Mouse (Mus musculus) embryonic facial prominence, embryonic 11.5 days (tissue): ENCODE results near the gene Sell. TPM values are rescaled to one million over a fixed set of nuclear protein-coding genes. Genes with fewer than 3 reads are reported as not detected.
"Not testable (repeated sequence)": the region's sequence is repeated elsewhere in the genome, so short reads cannot be mapped to it uniquely, and the experiment has no call there.

Experiments
- ATAC-seq: fragments of 200-750 bp; cut with Nextera tagmentation; replicated peaks from 2 replicates; pipeline ENCODE4 v1.8.0; 2017; ENCODE audit warnings: low read depth; ENCODE audit not compliant: insufficient number of reproducible peaks, low FRiP score, low TSS enrichment
- DNase-seq: peaks from one replicate; pipeline ENCODE4 v3.0.0-alpha.2; 2015; ENCODE audit warnings: low spot score
- H3K27ac ChIP-seq: fragments of 300-500 bp; sonication (generic); replicated peaks from 2 replicates; pipeline ENCODE4 v1.5.1; 2014; ENCODE audit warnings: mild to moderate bottlenecking, low read depth, low read length, control low read depth
- H3K27me3 ChIP-seq: fragments of 300-500 bp; sonication (generic); 2 replicates; pipeline ENCODE4 v1.6.1; 2014; ENCODE audit warnings: mild to moderate bottlenecking, low read length, moderate library complexity, mixed read lengths; ENCODE audit not compliant: control insufficient read depth, insufficient read depth
- H3K36me3 ChIP-seq: fragments of 300-500 bp; sonication (generic); replicated peaks from 2 replicates; pipeline ENCODE4 v1.6.1; 2014; ENCODE audit warnings: low read depth, mild to moderate bottlenecking, low read length, moderate library complexity, mixed read lengths; ENCODE audit not compliant: control insufficient read depth, insufficient read depth
- H3K4me1 ChIP-seq: fragments of 300-500 bp; sonication (generic); 2 replicates; pipeline ENCODE4 v1.6.1; 2014; ENCODE audit warnings: low read length, mixed read lengths; ENCODE audit not compliant: control insufficient read depth, insufficient read depth
- H3K4me2 ChIP-seq: fragments of 300-500 bp; sonication (generic); 2 replicates; pipeline ENCODE4 v1.6.1; 2014; ENCODE audit warnings: low read depth, mild to moderate bottlenecking, control low read depth, low read length, moderate library complexity
- H3K4me3 ChIP-seq: fragments of 300-500 bp; sonication (generic); 2 replicates; pipeline ENCODE4 v1.5.1; 2014; ENCODE audit warnings: low read depth, low read length, control low read depth
- H3K9ac ChIP-seq: fragments of 300-500 bp; sonication (generic); replicated peaks from 2 replicates; pipeline ENCODE4 v1.6.1; 2014; ENCODE audit warnings: mild to moderate bottlenecking, control low read depth, low read length
- H3K9me3 ChIP-seq: fragments of 300-500 bp; sonication (generic); replicated peaks from 2 replicates; pipeline ENCODE4 v1.6.1; 2016; ENCODE audit warnings: mild to moderate bottlenecking, low read length, inconsistent platforms, mixed read lengths; ENCODE audit not compliant: control insufficient read depth
- WGBS: fragments of 180-500 bp; shearing (Covaris S2); extraction: QIAGEN DNeasy Blood & Tissue Kit; methylation state at CpG from one replicate; pipeline ENCODE4 v1.1.7; 2014; 5-methylcytosine and 5-hydroxymethylcytosine counted together
- polyA plus RNA-seq: library from polyadenylated mRNA; unstranded; fragments of >200 nt; fragmentation: Nextera tagmentation; extraction: Ambion mirVana; gene quantifications from 2 replicates; pipeline ENCODE4 v1.2.1, GENCODE M21; 2014

Sell gene
- polyA plus RNA-seq: 0.13 TPM in 1 of 2 replicates, not detected in the other

DNA sequence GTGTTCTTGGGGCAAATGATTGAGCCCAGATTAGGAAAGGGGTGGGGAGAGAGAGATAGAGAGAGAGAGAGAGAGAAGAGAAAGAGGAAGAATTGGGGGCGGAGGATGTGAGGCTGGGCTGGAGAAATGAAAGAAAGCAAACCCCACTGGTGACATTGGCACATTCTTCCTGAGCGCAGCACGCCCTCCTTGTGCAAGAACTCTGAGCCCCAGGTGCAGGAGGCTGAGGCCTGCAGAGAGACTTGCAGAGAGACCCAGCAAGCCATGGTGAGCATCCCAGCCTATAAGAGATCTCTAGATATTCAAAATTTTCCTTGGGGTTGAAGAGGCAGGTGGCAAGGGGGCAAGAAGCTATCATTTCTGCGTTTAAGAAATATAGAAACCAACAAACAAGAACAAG lies at the start of gene Sell:
TSS of gene Sell (plus strand) at position 58 of the 400 bp plus-strand sequence.
- Histone ChIP-seq H3K4me2 (no peak within 1 kb of the TSS), H3K4me3 (no peak within 1 kb of the TSS), H3K4me1 (no peaks in the 10 kb centered on the region), H3K27ac (no peak within 1 kb of the TSS), H3K9me3 (no peaks in the 10 kb centered on the region), H3K9ac (no peak within 1 kb of the TSS), H3K27me3 (no peaks in the 10 kb centered on the region), H3K36me3 (no peaks in the 10 kb centered on the region)
- no peak for DNase-seq
- ATAC-seq: no peak
- WGBS: 83% methylated on average over 4 of the region's 4 CpGs

DNA sequence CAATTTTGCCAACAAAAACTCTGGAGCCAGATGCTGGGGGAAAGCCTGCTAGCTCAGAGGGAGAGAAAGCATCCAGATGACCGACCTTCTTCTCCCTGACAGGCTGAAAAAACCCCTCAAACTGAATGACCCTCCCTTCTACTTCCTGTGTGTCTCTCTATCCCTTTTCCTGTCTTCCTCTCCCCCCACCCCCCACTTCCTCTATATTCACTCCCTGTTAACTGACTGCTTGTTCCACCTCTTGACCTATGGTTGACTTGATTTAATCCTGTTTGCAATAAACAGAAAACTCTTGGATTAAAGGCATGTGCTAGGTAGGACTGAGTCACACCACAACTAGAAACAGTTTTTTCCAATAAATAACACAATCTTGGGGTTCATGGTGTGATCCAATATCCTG lies 47.2 kb upstream of the Sell start:
- ATAC-seq (no peak), DNase-seq (no peak)
- Histone ChIP-seq H3K9me3 (no peaks in the 10 kb centered on the region), H3K4me3 (no peak overlapping the region), H3K36me3 (no peaks in the 10 kb centered on the region), H3K9ac (no peak overlapping the region), H3K27ac (no peak overlapping the region), H3K4me1 (no peaks in the 10 kb centered on the region), H3K4me2 (no peak overlapping the region), H3K27me3 (no peaks in the 10 kb centered on the region)
- 33% methylated on average over 1 of the region's 1 CpGs for WGBS

DNA sequence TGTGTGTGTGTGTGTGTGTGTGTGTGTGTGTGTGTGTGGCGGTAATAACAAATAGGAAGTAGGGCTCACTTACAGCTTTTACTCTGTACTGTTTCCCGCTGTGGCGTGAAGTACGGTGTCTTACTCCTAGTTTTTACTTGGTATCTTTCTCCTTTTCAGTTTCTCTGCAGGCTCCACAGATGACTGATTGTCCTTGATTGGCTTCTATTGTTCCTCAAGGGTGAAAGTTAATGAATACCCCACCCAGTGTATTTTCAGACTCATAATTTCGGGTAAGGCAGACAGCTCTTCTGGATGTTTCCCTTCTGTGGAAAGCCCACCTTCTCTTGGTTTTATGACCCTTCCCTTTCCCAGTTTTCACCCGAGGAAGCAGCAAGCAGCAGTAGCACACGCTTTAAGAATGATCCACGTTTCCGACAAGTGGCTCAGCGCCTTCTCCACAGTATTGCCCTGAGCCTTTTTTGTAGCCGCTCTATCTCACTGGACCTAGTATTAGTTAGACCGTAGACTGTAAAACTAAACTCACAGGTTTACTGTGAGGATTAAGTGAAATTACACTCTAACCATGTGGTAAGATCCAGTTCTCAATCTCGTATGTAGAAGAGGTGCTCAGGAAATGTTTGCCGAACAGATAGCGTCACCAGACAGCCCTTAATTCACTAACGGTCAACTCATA lies 43.4 kb upstream of the Sell start:
- Histone ChIP-seq H3K27me3 (no peaks in the 10 kb centered on the region), H3K4me1 (no peaks in the 10 kb centered on the region), H3K4me2 (no peak overlapping the region), H3K9me3 (no peaks in the 10 kb centered on the region), H3K36me3 (no peaks in the 10 kb centered on the region), H3K9ac (no peak overlapping the region), H3K27ac (no peak overlapping the region), H3K4me3 (no peak overlapping the region)
- ATAC-seq (no peak), DNase-seq (no peak)
- 89% methylated on average over 16 of the region's 16 CpGs for WGBS

DNA sequence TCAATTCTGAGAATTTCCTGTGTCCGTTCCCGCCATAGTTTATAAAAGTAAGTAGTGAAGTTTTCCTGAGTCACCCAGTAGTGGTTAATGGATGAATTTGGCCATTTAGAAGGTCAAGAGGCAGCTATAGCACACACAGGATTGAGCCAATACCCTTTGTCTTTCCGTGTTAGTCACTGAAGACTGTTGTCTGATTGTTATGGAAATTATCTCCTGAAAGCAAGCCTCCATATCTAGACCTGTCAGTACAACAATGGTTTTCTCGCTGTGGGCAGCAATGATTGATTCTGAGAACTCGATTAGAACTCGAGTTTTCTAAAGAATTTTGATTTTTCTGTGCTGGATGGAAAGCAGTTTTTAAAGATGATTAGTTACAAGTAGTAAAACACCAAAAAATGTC lies 42.0 kb upstream of the Sell start:
- no peaks in the 10 kb centered on the region for H3K36me3 ChIP-seq
- no peak overlapping the region for H3K4me2 ChIP-seq
- no peak for ATAC-seq
- no peaks in the 10 kb centered on the region for H3K4me1 ChIP-seq
- H3K4me3 ChIP-seq: no peak overlapping the region
- H3K27me3 ChIP-seq: no peaks in the 10 kb centered on the region
- 73% methylated on average over 6 of the region's 6 CpGs for WGBS
- DNase-seq: no peak
- no peaks in the 10 kb centered on the region for H3K9me3 ChIP-seq
- H3K27ac ChIP-seq: no peak overlapping the region
- H3K9ac ChIP-seq: no peak overlapping the region

DNA sequence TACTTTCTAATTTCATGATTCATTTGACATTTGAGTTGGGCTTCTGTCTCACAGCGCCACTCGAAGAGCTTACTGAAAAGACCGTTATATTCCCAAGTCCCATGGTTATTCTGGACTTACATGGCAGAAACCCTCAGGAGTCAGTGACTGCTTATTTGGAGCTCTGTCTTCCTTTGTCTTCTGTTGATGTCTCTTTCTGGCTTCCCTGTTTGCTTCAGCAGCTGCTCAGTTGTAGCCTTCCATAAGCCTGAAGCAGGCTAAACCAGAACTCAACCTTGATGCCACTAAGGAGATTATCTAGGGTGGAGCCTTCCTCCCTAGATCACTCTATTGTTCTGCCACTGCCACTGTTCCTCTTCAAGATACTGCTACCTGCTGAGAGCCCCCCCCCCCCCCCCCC lies 41.0 kb upstream of the Sell start:
- DNase-seq, H3K36me3 ChIP-seq, H3K9ac ChIP-seq, H3K9me3 ChIP-seq, H3K4me3 ChIP-seq, H3K4me2 ChIP-seq, H3K27ac ChIP-seq, H3K4me1 ChIP-seq, ATAC-seq, H3K27me3 ChIP-seq: not testable (repeated sequence)
- 86% methylated on average over 3 of the region's 3 CpGs for WGBS

DNA sequence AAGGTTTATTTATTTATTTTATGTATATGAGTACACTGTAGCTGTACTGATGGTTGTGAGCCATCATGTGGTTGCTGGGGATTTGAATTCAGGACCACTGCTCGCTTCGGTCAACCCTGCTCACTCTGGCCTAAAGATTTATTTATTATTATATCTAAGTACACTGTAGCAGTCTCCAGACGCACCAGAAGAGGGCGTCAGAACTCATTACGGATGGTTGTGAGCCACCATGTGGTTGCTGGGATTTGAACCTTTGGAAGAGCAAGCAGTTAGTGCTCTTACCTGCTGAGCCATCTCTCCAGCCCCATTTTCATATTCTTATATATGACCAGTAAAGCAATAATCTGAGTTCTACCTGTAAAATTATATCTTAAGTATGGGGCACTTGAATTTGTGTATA lies 39.7 kb upstream of the Sell start:
- not testable (repeated sequence) for H3K4me3 ChIP-seq, H3K9ac ChIP-seq, DNase-seq, H3K9me3 ChIP-seq, H3K4me2 ChIP-seq, H3K27me3 ChIP-seq, H3K4me1 ChIP-seq, H3K27ac ChIP-seq, H3K36me3 ChIP-seq, ATAC-seq
- 79% methylated on average over 5 of the region's 5 CpGs for WGBS

DNA sequence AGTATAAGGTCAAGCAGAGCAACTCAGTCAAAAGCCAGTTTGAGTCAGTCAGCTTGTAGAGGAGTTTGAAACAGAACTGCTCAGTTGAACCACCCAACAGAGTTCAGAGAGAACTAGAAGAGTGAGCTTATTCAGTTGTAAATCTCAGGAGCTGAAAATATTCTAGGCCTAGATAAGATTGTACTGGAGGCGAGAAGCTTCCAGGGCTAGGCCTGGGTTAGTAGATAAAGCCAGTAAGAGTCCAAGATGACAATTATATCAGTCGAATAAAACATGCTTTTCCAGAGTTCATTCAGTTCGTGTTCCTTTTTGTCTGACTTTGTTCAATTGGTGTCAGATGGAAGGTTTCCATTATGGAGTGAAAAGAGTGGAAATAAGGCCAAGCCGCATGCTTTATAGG lies 36.1 kb upstream of the Sell start:
- Histone ChIP-seq H3K36me3 (no peaks in the 10 kb centered on the region), H3K27me3 (no peaks in the 10 kb centered on the region), H3K27ac (no peak overlapping the region), H3K4me1 (no peaks in the 10 kb centered on the region), H3K9me3 (no peaks in the 10 kb centered on the region), H3K4me2 (no peak overlapping the region), H3K9ac (no peak overlapping the region), H3K4me3 (no peak overlapping the region)
- DNase-seq: no peak
- 81% methylated on average over 4 of the region's 4 CpGs for WGBS
- no peak for ATAC-seq

DNA sequence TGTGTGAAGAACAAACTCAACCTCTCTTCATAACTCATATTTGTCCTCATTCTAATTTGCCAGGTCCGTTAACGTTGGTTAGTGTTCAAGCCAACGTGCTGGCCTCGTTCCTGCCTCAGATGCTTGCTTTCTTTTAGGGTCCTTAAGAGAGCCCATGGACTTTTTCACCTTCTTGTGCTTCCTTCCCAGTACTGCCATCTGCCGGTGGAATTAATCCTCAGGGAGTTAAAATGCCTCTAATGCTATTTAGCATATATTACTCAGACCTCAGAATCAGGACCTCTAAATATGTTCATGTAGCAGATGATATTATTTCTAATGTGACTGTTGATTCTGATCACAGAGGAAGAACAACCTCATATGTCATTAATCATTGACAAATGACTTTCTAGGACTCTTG lies 34.4 kb upstream of the Sell start:
- 48% methylated on average over 5 of the region's 5 CpGs for WGBS
- H3K27me3 ChIP-seq: no peaks in the 10 kb centered on the region
- H3K9me3 ChIP-seq: no peaks in the 10 kb centered on the region
- no peak for ATAC-seq
- DNase-seq: no peak
- no peak overlapping the region for H3K4me2 ChIP-seq
- no peaks in the 10 kb centered on the region for H3K4me1 ChIP-seq
- no peak overlapping the region for H3K9ac ChIP-seq
- no peak overlapping the region for H3K27ac ChIP-seq
- H3K36me3 ChIP-seq: no peaks in the 10 kb centered on the region
- H3K4me3 ChIP-seq: no peak overlapping the region
